Mouse (Mus musculus): ENCODE measurements around the gene Rrnad1.
"Not testable (repeated sequence)": the region's sequence is repeated elsewhere in the genome, so short reads cannot be mapped to it uniquely, and the experiment has no call there.

The Rrnad1 gene

GRCm38 (mm10) chr3:87918551-87918950 lies 12.0 kb downstream of the Rrnad1 start:
- no peak for DNase-seq (ENCODE audit: inconsistent ontology term)

- DNase-seq (ENCODE audit: inconsistent ontology term): no peak
Observed at GRCm38 (mm10) chr3:87916990-87917389, 13.5 kb downstream of the Rrnad1 start.

GRCm38 (mm10) chr3:87913891-87914290 lies 16.6 kb downstream of the Rrnad1 start:
- no peak for DNase-seq (ENCODE audit: inconsistent ontology term)

- DNase-seq (ENCODE audit: inconsistent ontology term): no peak
Observed at GRCm38 (mm10) chr3:87913491-87913890, 17.0 kb downstream of the Rrnad1 start.

GRCm38 (mm10) chr3:87910573-87911141 lies 19.9 kb downstream of the Rrnad1 start:
- DNase-seq (ENCODE audit: inconsistent ontology term): peak; percentile 100

GRCm38 (mm10) chr3:87909874-87910273 lies 20.6 kb downstream of the Rrnad1 start:
- DNase-seq (ENCODE audit: inconsistent ontology term): peak; percentile 69

- DNase-seq (ENCODE audit: inconsistent ontology term): no peak
Observed at GRCm38 (mm10) chr3:87909381-87909780, 21.1 kb downstream of the Rrnad1 start.

- no peak for DNase-seq (ENCODE audit: inconsistent ontology term)
Observed at GRCm38 (mm10) chr3:87907906-87908305, 22.6 kb downstream of the Rrnad1 start.

- DNase-seq (ENCODE audit: inconsistent ontology term): peak; percentile 60
Observed at GRCm38 (mm10) chr3:87906981-87907857, 23.3 kb downstream of the Rrnad1 start.

GRCm38 (mm10) chr3:87906601-87906980 lies 23.9 kb downstream of the Rrnad1 start:
- DNase-seq (ENCODE audit: inconsistent ontology term): peak; percentile 77

GRCm38 (mm10) chr3:87905880-87906485 lies 24.5 kb downstream of the Rrnad1 start, which contains the start of gene Hdgf:
Gene Hdgf (plus strand): TSS chr3:87906321.
- peak; percentile 99 for DNase-seq (ENCODE audit: inconsistent ontology term)

GRCm38 (mm10) chr3:87903821-87904220 lies 26.7 kb downstream of the Rrnad1 start:
- DNase-seq (ENCODE audit: inconsistent ontology term): no peak

GRCm38 (mm10) chr3:87901959-87902358 lies 28.6 kb downstream of the Rrnad1 start:
- not testable (repeated sequence) for DNase-seq (ENCODE audit: inconsistent ontology term)

GRCm38 (mm10) chr3:87901036-87901624 lies 29.4 kb downstream of the Rrnad1 start:
- no peak for DNase-seq (ENCODE audit: inconsistent ontology term)

- DNase-seq (ENCODE audit: inconsistent ontology term): no peak
Observed at GRCm38 (mm10) chr3:87899776-87900175, 30.7 kb downstream of the Rrnad1 start.

- DNase-seq (ENCODE audit: inconsistent ontology term): no peak
Observed at GRCm38 (mm10) chr3:87899266-87899665, 31.3 kb downstream of the Rrnad1 start.

- DNase-seq (ENCODE audit: inconsistent ontology term): no peak
Observed at GRCm38 (mm10) chr3:87893367-87893905, 37.1 kb downstream of the Rrnad1 start.

GRCm38 (mm10) chr3:87891481-87891880 lies 39.0 kb downstream of the Rrnad1 start:
- no peak for DNase-seq (ENCODE audit: inconsistent ontology term)

GRCm38 (mm10) chr3:87887400-87887799 lies 43.1 kb downstream of the Rrnad1 start:
- not testable (repeated sequence) for DNase-seq (ENCODE audit: inconsistent ontology term)

GRCm38 (mm10) chr3:87886416-87886815 lies 44.1 kb downstream of the Rrnad1 start:
- DNase-seq (ENCODE audit: inconsistent ontology term): no peak

GRCm38 (mm10) chr3:87886004-87886365 lies 44.5 kb downstream of the Rrnad1 start:
- DNase-seq (ENCODE audit: inconsistent ontology term): no peak
